Mouse (Mus musculus): ENCODE results near the gene Ablim2. TPM values are rescaled to one million over a fixed set of nuclear protein-coding genes. Genes with fewer than 3 reads are reported as not detected.

The Ablim2 gene
- total RNA-seq, 1 experiment: 1.6 TPM

- no peak overlapping the region for H3K4me3 ChIP-seq (ENCODE audit: insufficient read depth in 1 of 2, low read depth in 1 of 2, low read length in 2 of 2, poor library complexity in 1 of 2, severe bottlenecking in 1 of 2)
- no peak overlapping the region for H3K27ac ChIP-seq (ENCODE audit: insufficient read depth, low read depth, low read length, poor library complexity, severe bottlenecking)
- H3K36me3 ChIP-seq (ENCODE audit: control insufficient read depth, insufficient read depth, low read length, poor library complexity, severe bottlenecking): no peaks in the 10 kb centered on the region
- DNase-seq (ENCODE audit: low read depth, low spot score): no peak
- TF ChIP-seq ZC3H11A (IDR thresholded peaks at IDR 0.05; ENCODE audit: borderline replicate concordance, low read depth, low read length) (no peak), HCFC1 (IDR thresholded peaks at IDR 0.05; ENCODE audit: borderline replicate concordance, insufficient read depth, low read length) (no peak), ZNF384 (IDR thresholded peaks at IDR 0.05; ENCODE audit: low read depth, low read length) (no peak), CHD2 (IDR thresholded peaks at IDR 0.05; ENCODE audit: low read depth, low read length) (no peak), MAFK (IDR thresholded peaks at IDR 0.05; ENCODE audit: insufficient read depth, low read depth, low read length) (no peak)
- H3K9me3 ChIP-seq (ENCODE audit: control insufficient read depth, insufficient read depth, low read depth, low read length): no peaks in the 10 kb centered on the region
- in situ Hi-C loops (cut with MboI; ENCODE audit: low sequenced_read_pairs in 2 of 2, unreplicated experiment in 2 of 2): no loop called here
- peaks cover 3 to 5% of the 10 kb centered on the region in 2 experiments; a peak in 1 of 4 replicates for H3K4me1 ChIP-seq (ENCODE audit: control insufficient read depth in 2 of 2, insufficient read depth in 2 of 2, low read length in 2 of 2, poor library complexity in 1 of 2)
- H3K9ac ChIP-seq (ENCODE audit: insufficient read depth, low read depth, low read length, poor library complexity, severe bottlenecking): no peak overlapping the region
These were observed 162.9 kb downstream of the Ablim2 start for GRCm38 (mm10) chr5:35920557-35920956.

GRCm38 (mm10) chr5:35921141-35921540 lies 163.5 kb downstream of the Ablim2 start:
- Histone ChIP-seq H3K4me3 (ENCODE audit: insufficient read depth in 1 of 2, low read depth in 1 of 2, low read length in 2 of 2, poor library complexity in 1 of 2, severe bottlenecking in 1 of 2) (no peak overlapping the region), H3K27ac (ENCODE audit: insufficient read depth, low read depth, low read length, poor library complexity, severe bottlenecking) (no peak overlapping the region), H3K9ac (ENCODE audit: insufficient read depth, low read depth, low read length, poor library complexity, severe bottlenecking) (no peak overlapping the region), H3K9me3 (ENCODE audit: control insufficient read depth, insufficient read depth, low read depth, low read length) (no peaks in the 10 kb centered on the region), H3K36me3 (ENCODE audit: control insufficient read depth, insufficient read depth, low read length, poor library complexity, severe bottlenecking) (no peaks in the 10 kb centered on the region), H3K4me1 (ENCODE audit: control insufficient read depth in 2 of 2, insufficient read depth in 2 of 2, low read length in 2 of 2, poor library complexity in 1 of 2) (peaks cover 3 to 5% of the 10 kb centered on the region in 2 experiments; a peak in 1 of 4 replicates)
- TF ChIP-seq ZC3H11A (IDR thresholded peaks at IDR 0.05; ENCODE audit: borderline replicate concordance, low read depth, low read length) (no peak), CHD2 (IDR thresholded peaks at IDR 0.05; ENCODE audit: low read depth, low read length) (no peak), HCFC1 (IDR thresholded peaks at IDR 0.05; ENCODE audit: borderline replicate concordance, insufficient read depth, low read length) (no peak), ZNF384 (IDR thresholded peaks at IDR 0.05; ENCODE audit: low read depth, low read length) (no peak), MAFK (IDR thresholded peaks at IDR 0.05; ENCODE audit: insufficient read depth, low read depth, low read length) (no peak)
- in situ Hi-C loops (cut with MboI; ENCODE audit: low sequenced_read_pairs in 2 of 2, unreplicated experiment in 2 of 2): no loop called here
- DNase-seq (ENCODE audit: low read depth, low spot score): no peak

GRCm38 (mm10) chr5:35921595-35922254 lies 164.0 kb downstream of the Ablim2 start:
- H3K27ac ChIP-seq (ENCODE audit: insufficient read depth, low read depth, low read length, poor library complexity, severe bottlenecking): no peak overlapping the region
- no peak for TF ChIP-seq ZNF384 (IDR thresholded peaks at IDR 0.05; ENCODE audit: low read depth, low read length)
- TF ChIP-seq MAFK (IDR thresholded peaks at IDR 0.05; ENCODE audit: insufficient read depth, low read depth, low read length): no peak
- no peak for TF ChIP-seq CHD2 (IDR thresholded peaks at IDR 0.05; ENCODE audit: low read depth, low read length)
- no peak for TF ChIP-seq HCFC1 (IDR thresholded peaks at IDR 0.05; ENCODE audit: borderline replicate concordance, insufficient read depth, low read length)
- TF ChIP-seq ZC3H11A (IDR thresholded peaks at IDR 0.05; ENCODE audit: borderline replicate concordance, low read depth, low read length): no peak
- H3K4me3 ChIP-seq (ENCODE audit: insufficient read depth in 1 of 2, low read depth in 1 of 2, low read length in 2 of 2, poor library complexity in 1 of 2, severe bottlenecking in 1 of 2): no peak overlapping the region
- H3K9ac ChIP-seq (ENCODE audit: insufficient read depth, low read depth, low read length, poor library complexity, severe bottlenecking): no peak overlapping the region
- no peak for DNase-seq (ENCODE audit: low read depth, low spot score)
- H3K36me3 ChIP-seq (ENCODE audit: control insufficient read depth, insufficient read depth, low read length, poor library complexity, severe bottlenecking): no peaks in the 10 kb centered on the region
- peaks cover 3 to 5% of the 10 kb centered on the region in 2 experiments; a peak in 1 of 4 replicates for H3K4me1 ChIP-seq (ENCODE audit: control insufficient read depth in 2 of 2, insufficient read depth in 2 of 2, low read length in 2 of 2, poor library complexity in 1 of 2)
- in situ Hi-C loops (cut with MboI; ENCODE audit: low sequenced_read_pairs in 2 of 2, unreplicated experiment in 2 of 2): no loop called here
- H3K9me3 ChIP-seq (ENCODE audit: control insufficient read depth, insufficient read depth, low read depth, low read length): no peaks in the 10 kb centered on the region

- Histone ChIP-seq H3K9ac (ENCODE audit: insufficient read depth, low read depth, low read length, poor library complexity, severe bottlenecking) (no peak overlapping the region), H3K4me1 (ENCODE audit: control insufficient read depth in 2 of 2, insufficient read depth in 2 of 2, low read length in 2 of 2, poor library complexity in 1 of 2) (peaks cover under 1 to 3% of the 10 kb centered on the region in 2 experiments; a peak in 1 of 4 replicates)
- DNase-seq (ENCODE audit: low read depth, low spot score): no peak
These were observed 165.8 kb downstream of the Ablim2 start for GRCm38 (mm10) chr5:35923448-35923847.

More at GRCm38 (mm10) chr5:35923448-35923847, 165.8 kb downstream of the Ablim2 start:
- no peaks in the 10 kb centered on the region for H3K9me3 ChIP-seq (ENCODE audit: control insufficient read depth, insufficient read depth, low read depth, low read length)
- no peak overlapping the region for H3K27ac ChIP-seq (ENCODE audit: insufficient read depth, low read depth, low read length, poor library complexity, severe bottlenecking)
- H3K4me3 ChIP-seq (ENCODE audit: insufficient read depth in 1 of 2, low read depth in 1 of 2, low read length in 2 of 2, poor library complexity in 1 of 2, severe bottlenecking in 1 of 2): no peak overlapping the region
- H3K36me3 ChIP-seq (ENCODE audit: control insufficient read depth, insufficient read depth, low read length, poor library complexity, severe bottlenecking): no peaks in the 10 kb centered on the region
- in situ Hi-C loops (cut with MboI; ENCODE audit: low sequenced_read_pairs in 2 of 2, unreplicated experiment in 2 of 2): no loop called here
- TF ChIP-seq HCFC1 (IDR thresholded peaks at IDR 0.05; ENCODE audit: borderline replicate concordance, insufficient read depth, low read length) (no peak), ZC3H11A (IDR thresholded peaks at IDR 0.05; ENCODE audit: borderline replicate concordance, low read depth, low read length) (no peak), ZNF384 (IDR thresholded peaks at IDR 0.05; ENCODE audit: low read depth, low read length) (no peak), MAFK (IDR thresholded peaks at IDR 0.05; ENCODE audit: insufficient read depth, low read depth, low read length) (no peak), CHD2 (IDR thresholded peaks at IDR 0.05; ENCODE audit: low read depth, low read length) (no peak)
